Mouse (Mus musculus) bone marrow, adult 2 months (tissue): Measurements from ENCODE around the gene Map3k6.

Experiments
- CTCF ChIP-seq: fragments of 200-500 bp; IDR thresholded peaks from 2 replicates; pipeline ENCODE4 v1.5.1; 2011; ENCODE audit warnings: low read length, control low read depth; ENCODE audit not compliant: control insufficient read depth, insufficient read depth
- POLR2A ChIP-seq: fragments of 200-500 bp; IDR thresholded peaks from 2 replicates; pipeline ENCODE4 v1.6.1; 2011; ENCODE audit warnings: low read depth, mild to moderate bottlenecking, control low read depth, low read length, borderline replicate concordance; ENCODE audit not compliant: control insufficient read depth

DNA sequence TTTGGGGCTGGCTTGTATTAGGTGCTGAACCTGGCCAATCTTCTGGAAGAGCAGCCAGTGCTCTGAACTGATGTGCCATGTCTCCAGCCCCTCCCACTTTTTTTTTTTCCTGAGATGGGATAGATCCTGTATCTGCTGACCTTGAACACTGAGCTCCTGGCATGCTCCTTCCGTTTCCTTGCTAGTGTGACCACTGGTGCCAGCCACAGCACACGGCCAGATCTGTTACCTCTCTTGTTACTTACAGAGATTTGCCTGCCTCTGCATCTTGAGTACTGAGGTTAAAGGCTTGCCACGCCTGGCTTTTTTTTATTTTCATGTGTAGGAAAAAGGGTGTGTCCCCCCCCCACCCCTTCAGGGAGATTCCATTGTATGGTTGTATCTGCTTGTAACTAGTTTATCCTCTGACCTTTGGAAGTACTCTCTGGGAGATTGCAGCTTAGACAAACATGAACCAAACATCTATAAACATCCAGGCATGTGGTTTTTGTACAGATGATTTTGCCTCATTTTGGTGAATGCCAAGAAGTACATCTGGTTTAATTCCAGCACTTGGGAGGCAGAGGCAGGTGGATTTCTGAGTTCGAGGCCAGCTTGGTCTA lies 46.0 kb downstream of the Map3k6 start:
- TF ChIP-seq POLR2A, result no peak
- TF ChIP-seq CTCF, result no peak
